Mouse (Mus musculus): ENCODE measurements around the gene Frmd4a. TPM values are rescaled to one million over a fixed set of nuclear protein-coding genes. Genes with fewer than 3 reads are reported as not detected.

The Frmd4a gene
- polyA plus RNA-seq, 1 experiment from 2014 or later, result 64.3 TPM

DNA sequence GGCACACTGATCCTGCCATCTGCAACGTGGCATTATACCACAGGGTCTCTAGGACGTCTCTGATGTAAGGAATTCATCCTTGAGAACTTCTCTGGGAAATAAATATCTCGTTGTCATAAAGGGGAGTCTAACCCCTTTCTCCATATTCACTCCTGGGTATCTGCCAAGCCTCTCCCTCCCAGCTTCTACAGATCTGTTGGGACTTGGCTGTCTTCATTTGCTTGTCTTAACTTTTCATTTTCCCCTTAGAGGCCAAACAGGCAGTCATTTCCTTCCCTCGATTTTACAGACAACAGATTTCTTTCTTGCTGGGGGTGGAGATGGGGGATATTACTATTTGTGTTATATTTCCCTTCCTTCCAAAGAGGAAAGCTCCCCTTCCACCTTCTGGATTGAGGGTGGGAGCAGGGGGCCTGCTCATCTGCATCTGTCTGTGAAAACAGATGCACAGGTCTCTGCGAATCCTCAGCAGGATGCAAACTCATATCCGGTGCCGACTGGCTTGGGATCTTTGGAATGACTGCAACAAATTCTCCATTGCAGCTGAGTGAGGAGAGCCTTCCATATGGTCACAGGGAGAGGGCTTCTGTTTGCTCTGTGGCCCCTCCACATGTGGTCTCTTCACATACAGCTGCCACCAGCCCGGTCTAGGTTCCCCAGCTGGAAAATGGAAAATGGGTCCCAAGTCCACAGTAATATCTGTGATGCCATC is 562.0 kb downstream of the Frmd4a start:
- 84% methylated on average over 8 of the region's 8 CpGs for WGBS
- no peak for DNase-seq (ENCODE audit: low spot score)
- H3K4me3 ChIP-seq, result no peak overlapping the region
- no peaks in the 10 kb centered on the region for H3K9me3 ChIP-seq (replicated peaks)
- no peak overlapping the region for H3K27ac ChIP-seq
- H3K27me3 ChIP-seq (ENCODE audit: low read depth, poor library complexity, severe bottlenecking), result no peaks in the 10 kb centered on the region
- peaks cover 30% of the 10 kb centered on the region for H3K4me1 ChIP-seq
- peaks cover 85% of the 10 kb centered on the region for H3K36me3 ChIP-seq

DNA sequence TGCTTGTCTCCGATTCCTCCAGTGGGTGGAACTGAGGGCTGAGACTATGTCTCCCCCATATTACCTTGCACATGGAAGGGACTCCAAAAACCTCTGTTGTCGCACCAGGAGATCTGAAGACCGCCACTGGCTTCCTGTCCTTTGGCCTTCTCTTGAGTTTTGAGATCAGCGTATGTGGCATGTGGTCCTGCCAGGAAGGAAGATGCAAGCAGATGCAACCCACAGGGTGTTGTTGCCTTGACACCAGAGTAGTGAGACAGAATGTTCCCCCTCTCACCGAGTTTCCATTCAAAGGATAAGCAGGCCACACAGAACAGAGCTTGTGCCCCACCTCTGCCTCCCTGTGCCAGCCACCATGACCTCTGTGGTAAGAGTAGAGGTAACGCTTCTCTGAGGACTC is 563.1 kb downstream of the Frmd4a start:
- Histone ChIP-seq H3K9me3 (replicated peaks) (no peaks in the 10 kb centered on the region), H3K4me3 (no peak overlapping the region), H3K36me3 (peaks cover 83% of the 10 kb centered on the region), H3K27ac (no peak overlapping the region), H3K27me3 (ENCODE audit: low read depth, poor library complexity, severe bottlenecking) (no peaks in the 10 kb centered on the region), H3K4me1 (peaks cover 41% of the 10 kb centered on the region)
- no peak for DNase-seq (ENCODE audit: low spot score)
- 89% methylated on average over 6 of the region's 6 CpGs for WGBS

DNA sequence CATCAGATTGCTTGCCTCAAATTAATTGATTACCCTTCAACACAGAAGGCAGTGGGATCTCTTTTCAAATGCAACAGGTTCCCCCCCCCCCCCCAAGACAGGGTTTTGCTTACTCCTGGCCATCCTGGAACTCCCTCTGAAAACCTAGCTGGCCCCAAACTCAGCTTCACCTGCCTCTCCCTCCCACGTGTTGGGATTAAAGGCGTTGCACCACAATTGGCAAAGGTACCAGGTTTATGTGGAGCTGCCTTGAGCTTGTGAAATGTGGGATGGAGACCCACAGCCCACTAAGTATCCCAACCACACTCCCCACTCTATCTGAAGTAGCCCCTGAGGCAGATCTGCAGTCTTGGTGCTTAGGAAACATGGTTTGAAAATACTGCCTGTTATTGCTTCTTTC is 565.4 kb downstream of the Frmd4a start:
- DNase-seq (ENCODE audit: low spot score), result no peak
- peak overlapping the region; percentile 27 for H3K27ac ChIP-seq
- peaks cover 63% of the 10 kb centered on the region for H3K4me1 ChIP-seq
- H3K4me3 ChIP-seq, result no peak overlapping the region
- 82% methylated on average over 2 of the region's 2 CpGs for WGBS
- H3K36me3 ChIP-seq, result peaks cover 74% of the 10 kb centered on the region
- no peaks in the 10 kb centered on the region for H3K27me3 ChIP-seq (ENCODE audit: low read depth, poor library complexity, severe bottlenecking)
- no peaks in the 10 kb centered on the region for H3K9me3 ChIP-seq (replicated peaks)

DNA sequence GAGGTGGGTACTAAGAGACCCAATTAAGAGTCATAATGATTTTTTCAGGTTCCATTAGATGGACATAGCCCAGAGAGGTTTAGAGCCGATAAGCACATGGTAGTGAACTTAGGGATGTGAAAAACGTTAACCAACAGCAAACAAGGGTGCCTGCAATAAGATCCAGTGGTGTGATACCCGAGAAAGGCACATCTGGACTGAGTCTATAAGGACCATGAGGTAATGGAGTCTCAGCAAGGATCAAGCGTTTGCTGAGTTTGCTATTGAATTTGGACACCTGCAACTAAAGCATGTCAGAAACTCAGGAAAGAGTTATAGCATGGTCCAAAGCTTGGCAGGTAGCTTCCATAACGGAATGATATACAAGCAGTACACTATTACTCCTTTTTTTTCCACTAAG is 566.7 kb downstream of the Frmd4a start:
- no peaks in the 10 kb centered on the region for H3K27me3 ChIP-seq (ENCODE audit: low read depth, poor library complexity, severe bottlenecking)
- no peak for DNase-seq (ENCODE audit: low spot score)
- H3K9me3 ChIP-seq (replicated peaks), result no peaks in the 10 kb centered on the region
- WGBS, result 37% methylated on average over 5 of the region's 5 CpGs
- no peak overlapping the region for H3K4me3 ChIP-seq
- peaks cover 73% of the 10 kb centered on the region for H3K36me3 ChIP-seq
- peaks cover 77% of the 10 kb centered on the region for H3K4me1 ChIP-seq
- H3K27ac ChIP-seq, result no peak overlapping the region

DNA sequence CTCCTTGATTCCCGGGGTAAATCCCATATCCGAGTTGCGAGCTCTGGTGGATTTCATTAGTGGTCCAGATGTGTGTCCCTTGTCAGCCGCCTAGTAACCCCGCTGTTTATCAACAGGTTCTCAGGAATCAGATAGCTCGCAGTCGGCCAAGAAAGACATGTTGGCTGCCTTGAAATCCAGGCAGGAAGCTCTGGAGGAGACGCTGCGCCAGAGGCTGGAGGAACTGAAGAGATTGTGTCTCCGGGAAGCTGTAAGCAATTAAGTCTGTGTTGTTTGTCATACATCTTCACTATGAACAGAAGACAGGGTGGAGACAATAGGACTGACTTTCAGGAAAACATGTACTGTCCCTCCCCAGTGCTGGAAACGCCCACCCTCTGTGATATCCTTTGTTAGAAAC is 568.7 kb downstream of the Frmd4a start:
- 29% methylated on average over 11 of the region's 11 CpGs for WGBS

DNA sequence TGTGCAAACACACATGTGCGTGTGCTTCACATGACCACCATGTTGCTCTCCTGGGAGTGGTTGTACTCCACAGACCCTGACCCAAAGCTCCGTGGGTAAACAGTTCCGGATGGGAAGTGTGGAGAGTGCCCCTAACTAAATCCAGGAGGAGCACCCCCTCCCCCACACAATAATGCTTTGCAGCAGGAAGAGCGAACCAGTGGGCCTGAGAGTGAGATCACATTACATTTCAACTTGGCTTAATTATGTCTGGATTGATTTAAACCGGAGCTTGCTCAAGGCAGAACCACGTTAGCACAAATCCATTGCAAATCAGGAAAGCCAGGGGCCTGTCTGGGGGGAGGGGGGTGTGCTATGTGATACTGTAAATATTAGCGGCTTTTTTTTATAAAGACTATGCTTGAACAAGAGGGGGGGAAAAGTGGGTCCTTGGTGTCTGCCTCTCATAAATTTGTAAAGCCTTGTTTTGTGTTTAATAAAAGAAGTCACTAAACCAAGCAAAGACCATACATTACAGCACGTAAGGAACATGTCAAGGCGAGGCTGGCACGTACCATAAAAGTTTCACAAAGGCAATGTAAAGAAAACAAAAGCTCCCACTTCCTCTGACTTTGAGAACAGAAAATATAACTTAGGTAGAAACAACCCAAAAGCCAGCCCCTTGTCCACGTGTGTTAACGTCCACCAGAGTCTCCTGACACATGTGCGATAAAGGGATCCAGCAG is 570.3 kb downstream of the Frmd4a start:
- H3K27ac ChIP-seq, result peak overlapping the region; percentile 90
- peaks cover 73% of the 10 kb centered on the region for H3K4me1 ChIP-seq
- no peaks in the 10 kb centered on the region for H3K27me3 ChIP-seq (ENCODE audit: low read depth, poor library complexity, severe bottlenecking)
- no peak overlapping the region for H3K4me3 ChIP-seq
- no peaks in the 10 kb centered on the region for H3K9me3 ChIP-seq (replicated peaks)
- 22% methylated on average over 13 of the region's 13 CpGs for WGBS
- peaks cover 72% of the 10 kb centered on the region for H3K36me3 ChIP-seq
- peak; percentile 87 for DNase-seq (ENCODE audit: low spot score)

More for the DNA sequence above, 568.7 kb downstream of the Frmd4a start:
- no peaks in the 10 kb centered on the region for H3K27me3 ChIP-seq (ENCODE audit: low read depth, poor library complexity, severe bottlenecking)
- H3K36me3 ChIP-seq, result peaks cover 72% of the 10 kb centered on the region
- H3K27ac ChIP-seq, result peak overlapping the region; percentile 90
- H3K4me1 ChIP-seq, result peaks cover 80% of the 10 kb centered on the region
- DNase-seq (ENCODE audit: low spot score), result no peak
- no peak overlapping the region for H3K4me3 ChIP-seq
- H3K9me3 ChIP-seq (replicated peaks), result no peaks in the 10 kb centered on the region

DNA sequence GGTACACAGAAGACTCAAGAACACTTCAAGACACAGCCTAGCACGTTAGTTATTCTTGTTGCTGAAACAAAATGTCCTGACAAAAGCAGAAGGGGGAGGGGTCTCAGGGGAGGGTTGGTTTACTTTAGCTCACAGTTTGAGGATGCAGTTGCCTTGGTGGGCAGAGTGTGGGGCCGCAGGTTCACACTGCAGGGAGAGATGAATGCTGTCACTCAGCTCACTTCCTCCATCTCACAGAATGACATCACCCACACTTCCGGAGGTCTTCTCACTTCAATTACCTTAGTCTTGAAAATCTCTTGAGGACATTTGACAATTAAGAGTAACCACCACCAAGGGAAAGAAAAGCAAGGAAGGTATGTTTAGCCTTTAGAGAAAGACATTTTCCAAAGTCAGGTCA is 574.1 kb downstream of the Frmd4a start:
- peaks cover 51% of the 10 kb centered on the region for H3K4me1 ChIP-seq
- peaks cover 93% of the 10 kb centered on the region for H3K36me3 ChIP-seq
- 86% methylated on average over 3 of the region's 3 CpGs for WGBS
- H3K27me3 ChIP-seq (ENCODE audit: low read depth, poor library complexity, severe bottlenecking), result no peaks in the 10 kb centered on the region
- no peaks in the 10 kb centered on the region for H3K9me3 ChIP-seq (replicated peaks)
- no peak for DNase-seq (ENCODE audit: low spot score)
- no peak overlapping the region for H3K4me3 ChIP-seq
- no peak overlapping the region for H3K27ac ChIP-seq

DNA sequence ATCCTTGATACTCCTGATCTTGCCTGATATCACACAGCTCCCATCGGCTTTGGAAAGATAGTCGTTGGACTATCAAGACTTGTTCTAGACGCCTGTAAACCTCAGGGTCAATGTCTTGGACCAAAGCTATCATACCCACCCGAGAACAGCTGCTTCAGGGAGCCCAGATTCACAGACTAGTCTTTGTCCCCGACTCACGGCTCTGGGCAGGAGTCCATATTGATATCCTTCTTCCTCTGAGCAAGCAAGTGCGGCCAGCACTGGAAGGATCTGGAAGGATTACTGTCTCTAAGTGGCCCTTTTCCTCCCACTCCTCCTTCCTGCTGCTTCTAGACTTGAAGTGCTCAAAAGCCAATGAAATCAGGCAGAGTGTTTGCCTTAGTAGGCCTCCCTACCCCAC is 575.1 kb downstream of the Frmd4a start:
- Histone ChIP-seq H3K27me3 (ENCODE audit: low read depth, poor library complexity, severe bottlenecking) (no peaks in the 10 kb centered on the region), H3K4me3 (no peak overlapping the region), H3K36me3 (peaks cover 95% of the 10 kb centered on the region), H3K27ac (no peak overlapping the region), H3K4me1 (peaks cover 41% of the 10 kb centered on the region), H3K9me3 (replicated peaks) (no peaks in the 10 kb centered on the region)
- DNase-seq (ENCODE audit: low spot score), result no peak
- 94% methylated on average over 7 of the region's 7 CpGs for WGBS

DNA sequence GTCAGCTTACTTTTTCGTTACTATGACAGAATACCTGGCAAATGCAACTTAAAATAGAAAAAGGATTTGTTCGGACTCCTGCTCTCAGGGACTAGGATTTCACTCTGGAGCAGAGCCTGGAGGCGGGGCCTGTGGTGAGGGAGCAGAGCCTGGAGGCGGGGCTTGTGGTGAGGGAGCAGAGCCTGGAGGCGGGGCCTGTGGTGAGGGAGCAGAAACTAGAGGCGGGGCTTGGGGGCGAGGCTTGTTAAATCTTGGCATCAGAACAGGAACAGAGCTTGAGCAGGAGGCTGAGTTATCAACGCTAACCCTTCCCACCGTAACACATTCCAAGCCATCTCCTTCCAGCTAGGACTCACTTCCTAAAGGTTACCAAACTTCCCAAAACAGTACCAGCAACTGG is 575.9 kb downstream of the Frmd4a start:
- Histone ChIP-seq H3K27me3 (ENCODE audit: low read depth, poor library complexity, severe bottlenecking) (no peaks in the 10 kb centered on the region), H3K9me3 (replicated peaks) (no peaks in the 10 kb centered on the region), H3K4me3 (no peak overlapping the region), H3K36me3 (peaks cover 99% of the 10 kb centered on the region), H3K27ac (no peak overlapping the region), H3K4me1 (peaks cover 33% of the 10 kb centered on the region)
- WGBS, result 28% methylated on average over 9 of the region's 9 CpGs
- peak; percentile 63 for DNase-seq (ENCODE audit: low spot score)

DNA sequence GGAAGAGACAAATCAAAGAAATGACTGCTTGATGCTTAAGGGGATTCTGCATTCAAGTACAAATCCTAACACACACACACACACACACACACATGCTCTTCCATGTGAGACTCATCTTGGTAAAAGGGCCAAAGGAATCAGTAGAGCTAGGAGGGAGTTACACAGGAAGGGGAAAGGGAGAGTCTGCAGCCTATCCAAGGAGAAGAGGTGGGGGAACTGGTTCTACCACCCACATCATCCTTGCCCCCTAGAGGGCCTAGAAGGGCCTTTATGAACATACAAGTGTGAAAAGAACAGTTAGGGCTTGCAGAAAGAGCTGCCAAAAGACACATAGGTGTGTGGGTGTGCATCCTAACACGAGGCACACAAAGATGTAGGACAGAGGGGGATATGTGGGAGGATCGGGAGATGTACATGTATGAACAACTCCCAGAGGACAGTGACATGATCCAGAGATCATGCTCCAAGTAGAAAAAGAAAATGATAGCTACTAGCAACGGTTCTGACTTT is 576.4 kb downstream of the Frmd4a start:
- 93% methylated on average over 3 of the region's 3 CpGs for WGBS
- Histone ChIP-seq H3K36me3 (peaks cover 99% of the 10 kb centered on the region), H3K9me3 (replicated peaks) (no peaks in the 10 kb centered on the region), H3K27ac (no peak overlapping the region), H3K4me3 (no peak overlapping the region), H3K27me3 (ENCODE audit: low read depth, poor library complexity, severe bottlenecking) (no peaks in the 10 kb centered on the region), H3K4me1 (peaks cover 28% of the 10 kb centered on the region)
- DNase-seq (ENCODE audit: low spot score), result no peak

DNA sequence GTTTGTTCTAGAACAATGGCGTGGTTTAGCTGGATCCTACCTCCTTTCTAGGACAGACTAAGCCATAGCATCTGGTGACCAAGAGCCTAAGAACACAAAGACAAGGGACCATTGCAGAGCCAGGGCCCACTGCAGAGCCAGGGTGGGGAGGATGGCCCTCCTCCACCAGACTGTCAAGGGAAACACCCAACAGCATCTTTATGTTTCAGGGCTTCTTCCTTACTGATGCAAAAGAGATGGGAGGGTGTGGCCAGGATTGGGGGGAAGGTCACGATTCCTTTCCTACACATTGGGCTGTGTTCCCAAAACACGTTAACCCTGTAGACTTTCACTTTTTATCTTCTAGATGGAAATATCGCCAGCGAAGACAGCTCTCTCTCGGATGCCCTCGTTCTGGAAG is 579.5 kb downstream of the Frmd4a start:
- WGBS, result 91% methylated on average over 7 of the region's 7 CpGs
- H3K36me3 ChIP-seq, result peaks cover 100% of the 10 kb centered on the region
- no peak for DNase-seq (ENCODE audit: low spot score)

DNA sequence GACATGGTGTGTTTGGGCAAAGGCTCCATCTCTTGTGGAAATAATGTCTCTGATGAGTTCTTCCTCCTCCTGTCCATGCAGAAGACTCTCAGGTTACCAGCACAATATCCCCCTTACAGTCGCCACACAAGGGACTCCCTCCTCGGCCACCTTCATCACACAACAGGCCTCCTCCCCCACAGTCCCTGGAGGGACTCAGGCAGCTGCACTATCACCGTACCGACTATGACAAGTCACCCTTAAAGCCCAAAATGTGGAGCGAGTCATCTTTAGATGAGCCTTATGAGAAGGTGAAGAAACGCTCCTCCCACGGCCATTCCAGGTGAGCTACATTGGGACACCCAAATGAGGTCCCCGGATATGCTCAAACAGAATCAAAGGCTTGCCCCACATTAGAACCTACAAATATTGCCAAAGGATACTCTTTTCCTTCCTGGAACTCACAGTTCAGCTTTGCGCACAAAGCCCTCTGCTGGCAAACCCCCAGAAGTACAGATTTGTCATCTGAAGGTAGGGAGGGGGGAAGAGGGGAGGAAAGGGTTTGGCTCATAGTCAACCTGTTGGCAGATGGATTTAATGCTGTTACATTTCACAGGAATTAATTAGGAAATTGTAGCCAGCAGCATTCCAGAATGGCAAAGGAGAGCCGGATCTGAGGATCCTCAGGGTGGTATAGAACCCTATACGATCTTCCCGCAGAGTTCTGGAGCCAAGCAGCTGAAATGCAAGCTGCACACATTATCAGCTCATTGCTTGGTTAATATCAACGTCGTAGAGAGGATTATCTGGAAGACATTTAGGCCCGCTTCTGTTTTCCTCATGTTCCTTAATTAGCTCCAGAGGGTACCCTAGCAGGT is 583.7 kb downstream of the Frmd4a start:
- Histone ChIP-seq H3K27me3 (ENCODE audit: low read depth, poor library complexity, severe bottlenecking) (no peaks in the 10 kb centered on the region), H3K9me3 (replicated peaks) (no peaks in the 10 kb centered on the region), H3K36me3 (peaks cover 100% of the 10 kb centered on the region), H3K4me1 (peaks cover 37% of the 10 kb centered on the region), H3K4me3 (no peak overlapping the region), H3K27ac (peak overlapping the region; percentile 4; the same call in 1 of the 2 replicates)
- WGBS, result 44% methylated on average over 15 of the region's 15 CpGs
- peak; percentile 61 for DNase-seq (ENCODE audit: low spot score)

More for the DNA sequence above, 579.5 kb downstream of the Frmd4a start:
- Histone ChIP-seq H3K9me3 (replicated peaks) (no peaks in the 10 kb centered on the region), H3K4me1 (peaks cover 48% of the 10 kb centered on the region), H3K4me3 (no peak overlapping the region), H3K27me3 (ENCODE audit: low read depth, poor library complexity, severe bottlenecking) (no peaks in the 10 kb centered on the region), H3K27ac (no peak overlapping the region)

All from limb, embryonic 10.5 days (tissue).